Mouse (Mus musculus): Measurements from ENCODE around the gene Rnf216.

DNA sequence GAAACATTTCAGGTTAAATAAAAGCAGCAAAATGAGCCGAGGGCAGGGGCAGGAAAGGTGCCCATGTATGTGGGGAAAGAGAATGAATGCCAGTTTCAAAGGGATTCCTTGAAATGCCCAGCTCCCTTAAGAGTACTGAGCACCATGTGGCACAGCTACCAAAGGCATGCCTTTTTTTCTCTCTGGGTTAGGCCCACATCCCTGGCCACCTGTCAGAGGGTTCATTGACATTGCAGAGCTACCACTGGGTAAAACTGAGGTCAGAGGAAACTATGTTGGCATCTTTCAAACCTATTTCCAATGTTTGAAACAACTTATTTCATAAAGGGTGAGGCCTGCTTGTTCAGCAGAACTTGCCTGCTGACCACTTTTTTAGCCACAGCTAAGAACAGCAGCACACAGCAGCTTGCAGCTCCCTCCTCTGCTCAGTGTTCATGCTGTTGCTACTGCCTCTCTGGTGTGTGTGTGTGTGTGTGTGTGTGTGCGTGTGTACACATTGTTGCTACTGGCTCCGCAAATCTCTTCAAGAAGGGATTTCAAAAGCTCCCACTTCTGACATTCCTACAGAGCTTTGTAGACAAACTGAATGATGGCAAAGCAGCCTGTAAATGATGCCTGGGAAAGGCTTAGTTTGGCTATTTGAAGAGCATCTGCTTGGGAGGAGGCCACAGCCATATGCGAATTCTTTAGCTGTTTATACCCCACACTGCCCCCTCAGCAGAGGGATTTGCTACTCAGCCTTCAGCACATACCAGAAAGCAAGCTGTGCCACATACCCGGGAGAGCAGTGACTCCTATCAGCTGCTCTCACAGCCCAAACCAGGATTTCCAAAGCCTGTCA, 59.4 kb downstream of the Rnf216 start:
- no peak for TF ChIP-seq TAL1 (IDR thresholded peaks at IDR 0.05; ENCODE audit: low read length)
- no peak for TF ChIP-seq CTCF (IDR thresholded peaks at IDR 0.05 in 2 of 3, conservative IDR thresholded peaks at IDR 0.05 in 1 of 3; ENCODE audit: control insufficient read depth in 1 of 3, insufficient read depth in 1 of 3, low read depth in 2 of 3, low read length in 3 of 3, poor library complexity in 1 of 3, severe bottlenecking in 1 of 3)
- no peak for TF ChIP-seq EP300 (IDR thresholded peaks at IDR 0.05; ENCODE audit: low read depth in 1 of 2, low read length in 2 of 2)
- TF ChIP-seq TCF12 (IDR thresholded peaks at IDR 0.05; ENCODE audit: low read depth, low read length) = no peak
- TF ChIP-seq ZKSCAN1 (IDR thresholded peaks at IDR 0.05; ENCODE audit: low read depth, low read length) = no peak
- no peak for TF ChIP-seq USF1 (IDR thresholded peaks at IDR 0.05; ENCODE audit: low read depth, low read length)
- no peak for TF ChIP-seq POLR2A (IDR thresholded peaks at IDR 0.05; ENCODE audit: control insufficient read depth in 1 of 2, insufficient read depth in 1 of 2, low read depth in 1 of 2, low read length in 2 of 2, poor library complexity in 1 of 2)
- TF ChIP-seq POLR2AphosphoS2 (IDR thresholded peaks at IDR 0.05; ENCODE audit: low read length) = no peak
- TF ChIP-seq RAD21 (IDR thresholded peaks at IDR 0.05; ENCODE audit: low read depth, low read length) = no peak
